Mouse (Mus musculus) forebrain, embryonic 15.5 days (tissue): ENCODE data around the gene Pkp4. TPM values are rescaled to one million over a fixed set of nuclear protein-coding genes. Genes with fewer than 3 reads are reported as not detected.

Source experiments
- ATAC-seq: fragments of 200-750 bp; cut with Nextera tagmentation; replicated peaks from 2 replicates; pipeline ENCODE4 v1.8.0; 2017; ENCODE audit warnings: mild to moderate bottlenecking, moderate TSS enrichment, moderate library complexity
- H3K27ac ChIP-seq: fragments of 300-500 bp; sonication (generic); replicated peaks from 2 replicates; pipeline ENCODE4 v1.5.1; 2015; ENCODE audit warnings: mild to moderate bottlenecking, inconsistent platforms
- H3K27me3 ChIP-seq: fragments of 300-500 bp; sonication (generic); 2 replicates; pipeline ENCODE4 v1.6.1; 2015; ENCODE audit warnings: inconsistent platforms
- H3K36me3 ChIP-seq: fragments of 300-500 bp; sonication (generic); 2 replicates; pipeline ENCODE4 v1.6.1; 2015; ENCODE audit warnings: mild to moderate bottlenecking, inconsistent platforms
- H3K4me1 ChIP-seq: fragments of 300-500 bp; sonication (generic); 2 replicates; pipeline ENCODE4 v1.6.1; 2015; ENCODE audit warnings: inconsistent platforms
- H3K4me2 ChIP-seq: fragments of 300-500 bp; sonication (generic); replicated peaks from 2 replicates; pipeline ENCODE4 v1.6.1; 2015; ENCODE audit warnings: mild to moderate bottlenecking, inconsistent platforms
- H3K4me3 ChIP-seq: fragments of 300-500 bp; sonication (generic); 2 replicates; pipeline ENCODE4 v1.5.1; 2015; ENCODE audit warnings: mild to moderate bottlenecking, inconsistent platforms
- H3K9ac ChIP-seq: fragments of 300-500 bp; sonication (generic); replicated peaks from 2 replicates; pipeline ENCODE4 v1.6.1; 2015; ENCODE audit warnings: mild to moderate bottlenecking, inconsistent platforms
- H3K9me3 ChIP-seq: fragments of 300-500 bp; sonication (generic); 2 replicates; pipeline ENCODE4 v1.6.1; 2016; ENCODE audit warnings: inconsistent platforms
- WGBS: fragments of 180-500 bp; shearing (Covaris S2); methylation state at CpG from one replicate; pipeline ENCODE4 v1.1.7; 2015; ENCODE audit warnings: mixed read lengths; 5-methylcytosine and 5-hydroxymethylcytosine counted together
- polyA plus RNA-seq: library from polyadenylated mRNA; unstranded; fragments of >200 nt; fragmentation: Nextera tagmentation; extraction: Ambion mirVana; gene quantifications from 2 replicates; pipeline ENCODE4 v1.2.1, GENCODE M21; 2015

The Pkp4 gene
- polyA plus RNA-seq, 1 experiment from 2014 or later: 23.9 TPM

- no peak overlapping the region for H3K4me3 ChIP-seq
- no peaks in the 10 kb centered on the region for H3K36me3 ChIP-seq
- H3K9me3 ChIP-seq: no peaks in the 10 kb centered on the region
- no peak overlapping the region for H3K27ac ChIP-seq
- peaks cover 5% of the 10 kb centered on the region; the same call in 1 of the 2 replicates for H3K4me1 ChIP-seq
- no peak overlapping the region for H3K4me2 ChIP-seq
- no peaks in the 10 kb centered on the region for H3K27me3 ChIP-seq
- no peak for ATAC-seq
- no peak overlapping the region for H3K9ac ChIP-seq
- 89% methylated on average over 3 of the region's 3 CpGs for WGBS
These were observed 92.8 kb downstream of the Pkp4 start for GRCm38 (mm10) chr2:59253435-59253834.

DNA sequence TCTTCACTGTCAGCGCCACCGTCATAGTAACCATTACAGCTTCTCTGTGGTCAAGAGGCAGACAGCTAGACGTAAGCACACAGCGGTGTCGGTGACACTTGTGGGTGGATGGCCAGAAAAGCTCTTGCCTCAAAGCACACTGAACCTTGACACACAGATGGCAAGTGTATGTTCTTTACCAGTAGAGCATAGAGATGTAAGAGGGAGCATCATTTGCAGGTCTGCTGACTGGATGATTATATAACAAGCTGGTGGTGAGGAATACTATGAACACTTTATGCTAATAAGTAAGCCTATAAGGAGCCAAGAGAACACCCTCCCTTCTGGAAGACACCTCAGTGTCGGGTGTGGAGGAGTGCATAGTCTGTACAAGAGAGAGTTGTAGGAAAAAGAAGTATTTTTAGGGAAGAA is 98.2 kb downstream of the Pkp4 start:
- WGBS: 77% methylated on average over 6 of the region's 6 CpGs
- Histone ChIP-seq H3K27ac (no peak overlapping the region), H3K4me1 (peaks cover 7% of the 10 kb centered on the region; the same call in 1 of the 2 replicates), H3K9ac (no peak overlapping the region), H3K27me3 (no peaks in the 10 kb centered on the region), H3K4me3 (no peak overlapping the region), H3K9me3 (no peaks in the 10 kb centered on the region), H3K36me3 (no peaks in the 10 kb centered on the region), H3K4me2 (no peak overlapping the region)
- ATAC-seq: 0 out of 2 replicates have a peak, but pooled peaks have one; percentile 36

GRCm38 (mm10) chr2:59259346-59259745 is 98.7 kb downstream of the Pkp4 start:
- Histone ChIP-seq H3K9me3 (no peaks in the 10 kb centered on the region), H3K27ac (no peak overlapping the region), H3K4me3 (no peak overlapping the region), H3K9ac (no peak overlapping the region), H3K36me3 (no peaks in the 10 kb centered on the region), H3K4me2 (no peak overlapping the region), H3K4me1 (peaks cover 7% of the 10 kb centered on the region; the same call in 1 of the 2 replicates), H3K27me3 (no peaks in the 10 kb centered on the region)
- no peak for ATAC-seq
- WGBS: 86% methylated on average over 6 of the region's 6 CpGs

DNA sequence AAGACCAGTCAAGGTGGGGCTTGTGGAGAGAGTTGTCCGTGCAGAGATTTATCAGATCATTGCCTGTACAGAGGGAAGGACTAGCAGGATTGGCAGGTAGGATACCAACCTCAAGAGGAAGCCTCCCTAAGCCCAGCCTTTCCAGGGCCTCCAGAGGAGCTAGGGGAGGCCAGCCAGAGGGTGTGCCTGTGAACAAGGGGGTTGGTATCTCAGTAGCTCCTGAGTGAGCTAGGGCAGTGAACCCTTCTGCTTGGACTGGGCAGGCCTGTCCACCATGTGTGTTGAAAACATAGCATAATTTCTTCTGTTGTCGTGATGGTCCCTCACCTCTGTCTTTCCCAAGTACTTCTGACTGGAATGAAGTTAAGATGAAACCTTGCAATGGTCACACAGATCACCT is 100.6 kb downstream of the Pkp4 start:
- H3K36me3 ChIP-seq: no peaks in the 10 kb centered on the region
- no peak for ATAC-seq
- H3K4me3 ChIP-seq: no peak overlapping the region
- H3K4me2 ChIP-seq: no peak overlapping the region
- peaks cover 7% of the 10 kb centered on the region; the same call in 1 of the 2 replicates for H3K4me1 ChIP-seq
- no peak overlapping the region for H3K27ac ChIP-seq
- H3K9ac ChIP-seq: no peak overlapping the region
- no peaks in the 10 kb centered on the region for H3K9me3 ChIP-seq
- WGBS: 94% methylated on average over 2 of the region's 2 CpGs
- H3K27me3 ChIP-seq: no peaks in the 10 kb centered on the region

DNA sequence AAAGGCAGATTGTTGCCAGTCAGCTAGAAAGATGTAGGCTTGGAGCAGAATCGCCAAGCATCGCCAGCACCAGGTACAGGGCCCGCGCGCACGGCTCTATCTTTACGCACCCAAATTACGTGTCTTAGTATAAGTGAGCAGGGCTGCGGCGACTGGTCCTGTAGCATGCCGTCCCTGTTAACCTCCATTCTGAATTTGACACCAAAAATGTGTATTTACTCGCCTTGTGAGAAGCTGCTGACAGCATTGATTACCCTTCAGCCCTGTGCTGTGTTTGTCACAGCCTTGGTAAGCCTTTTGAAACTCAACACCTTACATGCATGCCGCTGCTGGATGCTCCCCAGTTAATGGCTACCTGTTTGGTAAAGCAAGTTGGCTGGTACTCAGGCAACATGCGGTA is 105.8 kb downstream of the Pkp4 start:
- no peak overlapping the region for H3K9ac ChIP-seq
- no peak overlapping the region for H3K4me3 ChIP-seq
- H3K27ac ChIP-seq: no peak overlapping the region
- H3K9me3 ChIP-seq: no peaks in the 10 kb centered on the region
- 97% methylated on average over 14 of the region's 14 CpGs for WGBS
- H3K36me3 ChIP-seq: peaks cover 3% of the 10 kb centered on the region; the same call in 1 of the 2 replicates
- ATAC-seq: no peak
- no peaks in the 10 kb centered on the region for H3K27me3 ChIP-seq
- no peak overlapping the region for H3K4me2 ChIP-seq
- H3K4me1 ChIP-seq: no peaks in the 10 kb centered on the region

DNA sequence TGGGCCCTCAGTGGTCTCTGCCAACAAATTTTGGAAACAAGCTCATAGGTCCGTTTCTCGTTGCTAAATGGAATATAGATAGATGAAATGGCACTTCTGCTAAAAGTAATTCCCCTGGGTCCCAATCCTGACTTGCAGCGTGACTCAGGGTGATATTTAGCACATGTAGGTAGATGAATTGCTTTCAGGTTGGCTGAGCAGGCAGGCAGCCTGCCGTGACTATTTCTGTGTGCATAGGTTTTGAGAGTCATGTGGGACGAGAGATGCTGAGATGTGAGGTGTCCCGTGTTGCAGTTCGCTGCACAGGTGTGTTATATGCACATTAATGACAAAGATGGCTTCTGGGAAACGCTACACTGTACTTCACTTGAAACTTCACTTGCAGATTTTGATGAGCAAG is 111.2 kb downstream of the Pkp4 start:
- Histone ChIP-seq H3K36me3 (no peaks in the 10 kb centered on the region), H3K27me3 (no peaks in the 10 kb centered on the region), H3K4me1 (no peaks in the 10 kb centered on the region), H3K9me3 (no peaks in the 10 kb centered on the region), H3K4me3 (no peak overlapping the region), H3K9ac (no peak overlapping the region), H3K4me2 (no peak overlapping the region), H3K27ac (no peak overlapping the region)
- WGBS: 84% methylated on average over 8 of the region's 8 CpGs
- ATAC-seq: no peak

DNA sequence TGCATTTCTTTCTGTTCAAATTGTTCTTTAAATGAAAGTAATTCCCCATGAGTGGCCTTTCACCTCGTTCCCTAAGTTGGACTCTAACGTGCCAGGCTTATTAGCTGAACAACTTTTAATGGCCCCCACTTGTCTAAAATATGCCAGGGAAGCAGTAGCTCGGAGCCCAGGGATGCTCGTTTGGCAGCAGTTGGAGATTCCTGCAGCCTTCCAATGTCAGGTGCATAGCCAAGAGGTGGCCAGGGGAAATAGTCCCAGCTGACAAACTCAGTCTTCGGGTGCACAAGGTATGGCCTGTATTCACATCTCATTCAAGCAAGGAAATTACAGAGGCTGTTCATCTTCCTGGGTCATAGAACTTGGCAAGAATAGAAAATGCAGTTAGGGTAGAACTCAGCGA is 112.1 kb downstream of the Pkp4 start:
- no peak for ATAC-seq

GRCm38 (mm10) chr2:59280914-59281562 is 120.4 kb downstream of the Pkp4 start:
- ATAC-seq: no peak
- H3K36me3 ChIP-seq: no peaks in the 10 kb centered on the region
- H3K9me3 ChIP-seq: no peaks in the 10 kb centered on the region
- no peak overlapping the region for H3K4me2 ChIP-seq
- H3K4me3 ChIP-seq: no peak overlapping the region
- no peak overlapping the region for H3K9ac ChIP-seq
- H3K27ac ChIP-seq: no peak overlapping the region
- H3K27me3 ChIP-seq: no peaks in the 10 kb centered on the region
- peaks cover 12% of the 10 kb centered on the region for H3K4me1 ChIP-seq
- 87% methylated on average over 7 of the region's 7 CpGs for WGBS

More for the DNA sequence above, 112.1 kb downstream of the Pkp4 start:
- H3K9me3 ChIP-seq: no peaks in the 10 kb centered on the region
- no peak overlapping the region for H3K4me2 ChIP-seq
- H3K36me3 ChIP-seq: no peaks in the 10 kb centered on the region
- no peaks in the 10 kb centered on the region for H3K27me3 ChIP-seq
- 57% methylated on average over 6 of the region's 6 CpGs for WGBS
- H3K4me1 ChIP-seq: no peaks in the 10 kb centered on the region
- no peak overlapping the region for H3K4me3 ChIP-seq
- no peak overlapping the region for H3K27ac ChIP-seq
- H3K9ac ChIP-seq: no peak overlapping the region

GRCm38 (mm10) chr2:59282966-59283365 is 122.3 kb downstream of the Pkp4 start:
- no peak overlapping the region for H3K9ac ChIP-seq
- no peaks in the 10 kb centered on the region for H3K27me3 ChIP-seq
- ATAC-seq: no peak
- no peak overlapping the region for H3K4me2 ChIP-seq
- H3K4me3 ChIP-seq: no peak overlapping the region
- no peaks in the 10 kb centered on the region for H3K9me3 ChIP-seq
- no peaks in the 10 kb centered on the region for H3K36me3 ChIP-seq
- 94% methylated on average over 6 of the region's 6 CpGs for WGBS
- H3K4me1 ChIP-seq: peaks cover 21% of the 10 kb centered on the region
- H3K27ac ChIP-seq: no peak overlapping the region

GRCm38 (mm10) chr2:59284216-59284615 is 123.6 kb downstream of the Pkp4 start:
- no peak for ATAC-seq
- Histone ChIP-seq H3K9me3 (no peaks in the 10 kb centered on the region), H3K9ac (no peak overlapping the region), H3K4me2 (no peak overlapping the region), H3K4me1 (peaks cover 21% of the 10 kb centered on the region), H3K36me3 (no peaks in the 10 kb centered on the region), H3K27me3 (no peaks in the 10 kb centered on the region), H3K27ac (no peak overlapping the region), H3K4me3 (no peak overlapping the region)
- 89% methylated on average over 5 of the region's 5 CpGs for WGBS

- Histone ChIP-seq H3K27ac (no peak overlapping the region), H3K4me1 (peaks cover 21% of the 10 kb centered on the region), H3K36me3 (no peaks in the 10 kb centered on the region), H3K9ac (no peak overlapping the region), H3K4me2 (no peak overlapping the region), H3K9me3 (no peaks in the 10 kb centered on the region), H3K27me3 (no peaks in the 10 kb centered on the region), H3K4me3 (no peak overlapping the region)
- 84% methylated on average over 8 of the region's 8 CpGs for WGBS
- no peak for ATAC-seq
These were observed 124.3 kb downstream of the Pkp4 start for GRCm38 (mm10) chr2:59284734-59285490.

- 57% methylated on average over 1 of the region's 1 CpGs for WGBS
- H3K36me3 ChIP-seq: no peaks in the 10 kb centered on the region
- no peak overlapping the region for H3K27ac ChIP-seq
- no peaks in the 10 kb centered on the region for H3K27me3 ChIP-seq
- no peaks in the 10 kb centered on the region for H3K9me3 ChIP-seq
- no peak overlapping the region for H3K9ac ChIP-seq
- no peak overlapping the region for H3K4me3 ChIP-seq
- peaks cover 21% of the 10 kb centered on the region for H3K4me1 ChIP-seq
- H3K4me2 ChIP-seq: no peak overlapping the region
- ATAC-seq: no peak
These were observed 124.9 kb downstream of the Pkp4 start for GRCm38 (mm10) chr2:59285581-59285980.
